Mouse (Mus musculus) intestine, embryonic 14.5 days (tissue): ENCODE data around the gene Kif18b. TPM values are rescaled to one million over a fixed set of nuclear protein-coding genes. Genes with fewer than 3 reads are reported as not detected.
A peak's percentile ranks its signal among the peaks of the same experiment; 100 is the strongest.

Source experiments
- ATAC-seq: fragments of 200-750 bp; cut with Nextera tagmentation; replicated peaks from 2 replicates; pipeline ENCODE4 v1.8.0; 2017; ENCODE audit warnings: low read depth, moderate number of reproducible peaks, moderate TSS enrichment, moderate library complexity; ENCODE audit not compliant: low FRiP score, low TSS enrichment
- DNase-seq: peaks from one replicate; pipeline ENCODE4 v3.0.0-alpha.2; 2018; ENCODE audit warnings: low spot score
- H3K27ac ChIP-seq: fragments of 300-500 bp; sonication (generic); 2 replicates; pipeline ENCODE4 v1.5.1; 2014; ENCODE audit warnings: low read depth, mild to moderate bottlenecking, control low read depth
- H3K27me3 ChIP-seq: fragments of 300-500 bp; sonication (generic); replicated peaks from 2 replicates; pipeline ENCODE4 v1.6.1; 2014; ENCODE audit warnings: low read length, control low read depth; ENCODE audit not compliant: control insufficient read depth, insufficient read depth
- H3K36me3 ChIP-seq: fragments of 300-500 bp; sonication (generic); 2 replicates; pipeline ENCODE4 v1.6.1; 2014; ENCODE audit warnings: low read length, control low read depth; ENCODE audit not compliant: control insufficient read depth, insufficient read depth
- H3K4me1 ChIP-seq: fragments of 300-500 bp; sonication (generic); replicated peaks from 2 replicates; pipeline ENCODE4 v1.6.1; 2014; ENCODE audit warnings: low read length, control low read depth, mixed read lengths; ENCODE audit not compliant: control insufficient read depth, insufficient read depth
- H3K4me2 ChIP-seq: fragments of 300-500 bp; sonication (generic); 2 replicates; pipeline ENCODE4 v1.6.1; 2014; ENCODE audit warnings: low read length
- H3K4me3 ChIP-seq: fragments of 300-500 bp; sonication (generic); 2 replicates; pipeline ENCODE4 v1.5.1; 2014; ENCODE audit warnings: low read depth, low read length, control low read depth, mixed read lengths
- H3K9ac ChIP-seq: fragments of 300-500 bp; sonication (generic); 2 replicates; pipeline ENCODE4 v1.6.1; 2014; ENCODE audit warnings: mild to moderate bottlenecking, low read length
- H3K9me3 ChIP-seq: fragments of 300-500 bp; sonication (generic); 2 replicates; pipeline ENCODE4 v1.6.1; 2016; ENCODE audit warnings: low read length, control low read depth; ENCODE audit not compliant: control insufficient read depth
- WGBS: fragments of 180-500 bp; shearing (Covaris S2); extraction: QIAGEN DNeasy Blood & Tissue Kit; methylation state at CpG from one replicate; pipeline ENCODE4 v1.1.7; 2014; 5-methylcytosine and 5-hydroxymethylcytosine counted together
- polyA plus RNA-seq: library from polyadenylated mRNA; unstranded; fragments of >200 nt; fragmentation: Nextera tagmentation; extraction: Ambion mirVana; gene quantifications from 2 replicates; pipeline ENCODE4 v1.2.1, GENCODE M21; 2014

The Kif18b gene
- polyA plus RNA-seq, 1 experiment from 2014 or later: 7.8 TPM

DNA sequence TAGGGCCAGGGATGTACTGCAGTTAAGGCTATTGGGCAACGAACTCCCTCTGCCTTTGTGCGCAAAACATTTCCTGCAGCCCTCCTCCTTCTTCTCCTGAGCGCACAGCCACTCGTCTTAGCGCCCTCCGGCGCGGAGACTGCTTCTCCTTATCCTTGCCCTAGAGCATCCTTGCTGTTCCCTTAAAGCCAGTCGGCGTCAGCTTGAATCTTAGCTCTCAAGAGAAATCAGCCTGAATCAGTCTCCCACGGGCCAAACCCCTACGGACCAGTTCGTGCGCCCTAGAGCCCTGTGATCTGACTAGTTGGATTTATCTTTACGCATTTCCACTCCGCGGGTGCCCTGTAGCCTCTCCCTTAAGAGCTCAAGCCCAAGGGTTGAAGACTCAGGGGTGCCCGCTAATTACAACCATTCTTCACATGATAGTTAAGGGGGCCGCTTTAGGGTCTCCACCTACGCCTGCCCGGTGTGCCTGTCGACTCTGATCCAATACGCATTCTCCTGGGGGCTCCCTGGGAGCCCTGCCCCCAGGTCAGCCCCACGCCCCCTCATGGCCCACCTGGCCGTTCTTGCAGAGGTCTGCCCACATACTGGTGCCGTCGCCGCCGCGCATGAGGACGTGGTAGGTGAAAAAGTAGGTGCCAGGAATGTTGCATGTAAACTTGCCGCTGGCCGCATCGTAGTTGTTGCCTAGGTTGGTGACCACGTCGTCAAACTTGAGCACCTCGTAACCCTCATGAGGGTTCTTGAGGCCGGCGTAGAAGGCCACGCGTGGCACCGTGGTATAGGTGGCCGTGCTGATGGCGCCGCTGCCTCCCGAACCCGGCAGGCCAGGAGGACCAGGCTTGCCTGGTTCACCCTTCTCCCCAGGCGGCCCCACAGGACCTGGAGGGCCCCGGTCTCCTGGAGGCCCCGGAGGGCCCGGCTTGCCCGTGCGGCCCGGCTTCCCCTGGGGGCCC lies 20.7 kb upstream of the Kif18b start:
- DNase-seq (no peak), ATAC-seq (no peak)
- Histone ChIP-seq H3K27me3 (peaks cover 70% of the 10 kb centered on the region), H3K4me1 (peaks cover 38% of the 10 kb centered on the region), H3K4me3 (peak overlapping the region; percentile 34), H3K27ac (no peak overlapping the region), H3K9me3 (no peaks in the 10 kb centered on the region), H3K9ac (peak overlapping the region; percentile 37; the same call in 1 of the 2 replicates), H3K36me3 (no peaks in the 10 kb centered on the region), H3K4me2 (peak overlapping the region; percentile 69)
- 3% methylated on average over 53 of the region's 54 CpGs for WGBS

DNA sequence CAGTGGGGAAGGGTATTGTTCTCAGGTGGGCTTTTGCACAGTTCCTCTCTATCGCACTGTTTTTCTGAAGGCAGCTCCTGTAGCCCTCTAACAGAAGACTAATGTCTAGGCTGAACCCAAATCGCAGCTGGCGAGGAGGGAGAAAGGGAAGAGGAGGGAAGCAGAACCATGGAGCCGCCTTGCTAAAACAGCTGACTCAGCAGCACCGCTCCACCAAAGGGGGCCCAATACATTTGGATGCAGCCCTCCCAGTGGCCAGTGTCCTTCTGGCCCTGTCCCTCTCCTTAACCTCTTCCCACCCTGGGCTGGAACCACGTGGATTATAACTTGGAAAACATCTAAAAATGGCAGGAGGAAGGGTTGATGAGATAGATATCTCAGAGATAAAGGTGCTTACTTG lies 16.3 kb upstream of the Kif18b start:
- Histone ChIP-seq H3K4me3 (no peak overlapping the region), H3K36me3 (no peaks in the 10 kb centered on the region), H3K27ac (no peak overlapping the region), H3K9me3 (no peaks in the 10 kb centered on the region), H3K27me3 (peaks cover 35% of the 10 kb centered on the region), H3K9ac (no peak overlapping the region), H3K4me1 (peaks cover 26% of the 10 kb centered on the region), H3K4me2 (no peak overlapping the region)
- 50% methylated on average over 6 of the region's 6 CpGs for WGBS
- ATAC-seq (no peak), DNase-seq (no peak)

DNA sequence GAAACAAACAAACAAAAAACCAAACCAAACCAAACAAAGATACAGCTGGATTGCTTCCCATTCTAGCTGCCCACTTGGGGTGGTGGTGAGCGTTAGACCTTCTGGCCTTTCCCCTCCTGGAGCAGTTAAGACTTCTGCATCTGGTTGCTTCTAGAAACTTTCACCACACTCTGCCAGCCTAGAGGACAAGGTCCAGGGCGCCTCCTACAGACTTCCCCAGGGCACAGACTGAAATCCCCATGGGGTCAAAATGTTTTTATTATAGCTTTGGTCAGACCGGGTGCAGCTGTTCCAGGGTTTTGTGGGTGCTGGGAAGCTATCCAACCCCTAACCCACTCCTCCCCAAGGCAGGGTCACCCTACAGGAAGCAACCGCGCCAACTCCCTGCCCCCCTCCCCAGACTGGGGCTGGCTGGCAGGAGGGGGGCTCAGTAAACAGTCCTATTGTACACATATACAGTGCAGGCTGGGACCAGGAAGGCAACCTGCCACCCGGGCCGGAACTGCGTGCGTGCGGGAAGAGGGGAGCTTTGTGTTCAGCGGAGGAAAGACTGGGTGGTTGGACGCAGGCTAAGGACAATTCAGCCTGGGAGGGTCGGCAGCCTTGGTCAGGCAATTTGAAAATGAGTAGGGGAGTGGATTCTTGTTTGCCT lies 14.2 kb upstream of the Kif18b start:
- no peaks in the 10 kb centered on the region for H3K9me3 ChIP-seq
- ATAC-seq: no peak
- DNase-seq: no peak
- no peak overlapping the region for H3K4me3 ChIP-seq
- peaks cover 14% of the 10 kb centered on the region for H3K27me3 ChIP-seq
- H3K36me3 ChIP-seq: no peaks in the 10 kb centered on the region
- no peak overlapping the region for H3K4me2 ChIP-seq
- H3K9ac ChIP-seq: peak overlapping the region; percentile 7; the same call in 1 of the 2 replicates
- H3K27ac ChIP-seq: no peak overlapping the region
- WGBS: 32% methylated on average over 13 of the region's 13 CpGs
- peaks cover 12% of the 10 kb centered on the region; the same call in 1 of the 2 replicates for H3K4me1 ChIP-seq

DNA sequence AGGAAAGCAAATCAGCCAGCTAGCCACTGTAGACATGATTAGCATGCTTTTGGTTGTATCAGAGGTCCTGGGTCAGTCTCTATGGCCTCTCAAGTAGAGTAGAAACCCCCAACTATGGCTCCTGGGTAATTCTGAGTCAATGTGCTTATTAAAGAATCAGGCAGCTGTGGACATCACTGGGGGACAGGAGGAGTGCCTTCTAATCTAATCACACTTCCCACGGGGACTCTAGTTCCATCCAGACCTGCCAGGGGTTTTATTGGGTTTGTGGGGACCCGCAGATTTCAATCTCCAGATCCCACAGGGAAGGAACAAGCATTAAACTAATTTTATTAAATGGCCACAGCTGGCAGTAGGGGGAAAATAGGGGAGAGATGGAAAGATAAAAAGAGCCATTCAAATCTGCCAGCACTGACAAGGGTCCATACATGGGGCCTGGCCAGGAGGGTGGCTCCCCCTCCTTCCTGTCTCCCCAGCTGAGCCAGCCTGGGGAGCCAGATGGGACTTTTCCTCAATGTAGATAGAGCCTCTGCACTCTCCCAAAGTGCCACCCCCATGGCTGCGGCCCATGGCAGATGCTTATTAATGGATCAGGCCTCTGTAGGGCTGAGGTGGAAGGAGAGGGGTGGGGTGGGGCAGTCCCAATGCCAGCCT lies 12.7 kb upstream of the Kif18b start:
- DNase-seq (no peak), ATAC-seq (no peak; the same call in 1 of the 2 replicates)
- 61% methylated on average over 3 of the region's 3 CpGs for WGBS
- H3K27ac ChIP-seq: no peak overlapping the region
- H3K9me3 ChIP-seq: no peaks in the 10 kb centered on the region
- 0 out of 2 replicates have a peak, but pooled peaks cover 3% of the 10 kb centered on the region for H3K27me3 ChIP-seq
- H3K4me1 ChIP-seq: peaks cover 12% of the 10 kb centered on the region; the same call in 1 of the 2 replicates
- H3K4me3 ChIP-seq: no peak overlapping the region
- H3K36me3 ChIP-seq: no peaks in the 10 kb centered on the region
- H3K9ac ChIP-seq: no peak overlapping the region
- H3K4me2 ChIP-seq: no peak overlapping the region

DNA sequence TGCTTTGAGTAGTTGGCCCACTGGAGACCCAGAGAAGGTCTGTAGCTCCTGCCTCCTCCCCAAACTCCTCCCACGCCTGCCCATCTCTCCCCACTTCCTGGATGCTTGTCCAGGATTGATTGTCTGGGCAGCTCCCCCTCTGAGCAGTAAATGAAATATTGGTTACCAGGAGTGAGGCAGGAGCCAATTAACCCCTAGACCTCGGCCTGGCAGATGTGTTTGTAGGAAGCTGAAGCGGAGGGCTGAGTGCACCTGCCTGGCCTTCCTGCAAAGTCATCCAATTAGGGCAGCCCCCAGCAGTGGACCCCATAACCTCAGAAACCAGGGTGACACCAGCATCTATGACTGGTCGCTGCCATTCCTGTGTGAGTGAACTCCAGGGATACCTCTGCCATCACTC lies 11.3 kb upstream of the Kif18b start:
- no peak overlapping the region for H3K9ac ChIP-seq
- no peaks in the 10 kb centered on the region for H3K36me3 ChIP-seq
- H3K27me3 ChIP-seq: 0 out of 2 replicates have a peak, but pooled peaks cover 3% of the 10 kb centered on the region
- peaks cover 12% of the 10 kb centered on the region; the same call in 1 of the 2 replicates for H3K4me1 ChIP-seq
- WGBS: 33% methylated on average over 4 of the region's 4 CpGs
- H3K27ac ChIP-seq: no peak overlapping the region
- no peak for ATAC-seq
- no peaks in the 10 kb centered on the region for H3K9me3 ChIP-seq
- no peak overlapping the region for H3K4me3 ChIP-seq
- no peak for DNase-seq
- H3K4me2 ChIP-seq: no peak overlapping the region

DNA sequence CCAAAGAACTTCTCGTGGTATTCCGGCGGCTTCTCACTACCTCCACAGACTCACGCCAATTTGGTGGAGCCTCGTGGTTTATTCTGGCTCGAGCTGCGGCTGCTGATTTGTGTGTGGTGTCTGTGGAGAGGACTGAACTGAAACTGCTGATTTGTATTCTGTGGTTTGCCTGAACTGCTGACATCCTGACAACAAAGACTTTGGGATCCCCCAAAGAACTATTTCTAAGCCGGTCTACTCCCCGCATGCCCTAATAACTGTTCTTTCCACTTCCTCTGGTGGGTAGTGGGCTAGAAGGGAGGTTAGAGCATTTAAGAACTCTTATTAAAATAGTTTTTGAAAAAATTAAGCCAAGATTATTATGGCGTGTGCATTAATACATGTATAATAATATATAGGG lies 5.7 kb upstream of the Kif18b start:
- H3K36me3 ChIP-seq: no peaks in the 10 kb centered on the region
- no peaks in the 10 kb centered on the region for H3K9me3 ChIP-seq
- H3K27ac ChIP-seq: no peak overlapping the region
- 93% methylated on average over 10 of the region's 10 CpGs for WGBS
- H3K4me1 ChIP-seq: no peaks in the 10 kb centered on the region
- no peak overlapping the region for H3K9ac ChIP-seq
- ATAC-seq (no peak), DNase-seq (no peak)
- H3K27me3 ChIP-seq: no peaks in the 10 kb centered on the region
- no peak overlapping the region for H3K4me3 ChIP-seq
- no peak overlapping the region for H3K4me2 ChIP-seq

DNA sequence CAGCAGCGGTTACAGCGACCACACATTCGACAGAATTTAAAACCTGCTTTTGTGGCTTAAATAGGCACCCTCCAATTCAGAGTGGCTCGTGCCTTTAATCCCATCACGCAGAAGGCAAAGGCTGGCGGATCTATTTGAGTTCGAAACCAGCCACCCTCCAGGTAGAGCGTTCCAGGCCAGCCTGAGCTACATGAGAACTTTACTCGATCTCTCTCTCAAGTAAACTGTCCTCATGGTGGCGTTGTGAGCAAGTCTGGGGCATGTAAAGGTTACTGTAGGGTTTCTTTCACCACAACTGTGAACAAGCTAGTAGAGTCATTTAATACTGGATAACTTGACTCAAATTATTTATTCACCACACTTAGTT lies 410 bp upstream of the Kif18b start:
- Histone ChIP-seq H3K27me3 (no peaks in the 10 kb centered on the region), H3K4me3 (peak overlapping the region; percentile 77), H3K36me3 (peaks cover 3% of the 10 kb centered on the region), H3K4me1 (peaks cover 6% of the 10 kb centered on the region; the same call in 1 of the 2 replicates), H3K9ac (peak overlapping the region; percentile 56), H3K27ac (peak overlapping the region; percentile 92), H3K4me2 (peak overlapping the region; percentile 50), H3K9me3 (no peaks in the 10 kb centered on the region)
- DNase-seq (no peak), ATAC-seq (peak; percentile 19; the same call in 1 of the 2 replicates)
- WGBS: under 1% methylated on average over 10 of the region's 10 CpGs

DNA sequence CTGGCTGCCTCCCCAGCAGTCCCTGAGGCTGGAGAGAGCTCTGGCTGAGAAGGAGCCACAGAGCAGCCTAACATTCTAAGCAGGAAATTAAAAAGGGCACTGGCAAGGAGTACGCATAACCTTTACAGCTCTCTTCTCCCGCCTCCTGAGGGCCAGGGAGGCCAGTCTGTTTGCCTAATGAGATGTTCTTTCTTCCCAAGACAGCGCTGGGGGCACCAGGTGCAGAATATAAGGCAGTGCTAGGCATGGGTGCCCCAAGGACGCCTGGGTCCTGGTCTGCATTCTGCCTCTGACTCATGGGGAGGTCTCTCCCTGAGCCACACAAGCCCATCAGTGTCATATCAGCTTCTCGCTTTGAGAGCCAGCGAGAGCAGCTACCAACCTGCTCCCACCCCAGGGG lies 3.4 kb downstream of the Kif18b start:
- Histone ChIP-seq H3K36me3 (peaks cover 3% of the 10 kb centered on the region), H3K9ac (no peak overlapping the region), H3K27ac (no peak overlapping the region), H3K4me3 (no peak overlapping the region), H3K9me3 (no peaks in the 10 kb centered on the region), H3K4me2 (no peak overlapping the region), H3K4me1 (peaks cover 6% of the 10 kb centered on the region; the same call in 1 of the 2 replicates), H3K27me3 (no peaks in the 10 kb centered on the region)
- WGBS: 80% methylated on average over 6 of the region's 6 CpGs
- no peak for ATAC-seq
- DNase-seq: no peak
